Comparison of ENCODE assay signal across 8 mouse cellular contexts in the genomic region with DNA sequence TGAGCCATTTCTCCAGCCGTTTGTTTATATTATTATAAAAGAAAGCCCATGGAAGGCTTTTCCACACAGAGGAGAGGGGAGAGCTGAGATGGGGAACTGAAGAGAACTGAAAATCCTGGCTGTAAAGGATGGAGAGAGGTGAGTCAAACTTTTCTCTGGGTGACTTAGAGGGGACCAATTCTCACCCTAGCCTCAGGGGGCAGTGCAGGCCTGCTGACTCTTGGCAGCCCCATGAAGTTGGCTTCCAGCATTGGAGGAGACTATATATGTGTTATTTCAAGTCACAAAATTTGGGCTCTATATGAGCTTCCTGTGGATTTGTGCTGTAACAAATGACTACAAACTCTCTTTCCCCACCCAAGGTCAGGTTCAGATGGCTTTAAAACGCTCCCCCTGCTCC. TPM values are rescaled to one million over a fixed set of nuclear protein-coding genes. Genes with fewer than 3 reads are reported as not detected.
DNase-seq lines count a peak whose midpoint lies in the region; ATAC-seq and TF ChIP-seq lines count a peak whose summit lies in the region.
"Had no signal": no experiment of that assay in that cellular context is flagged by ENCODE, and none has a peak within 500 bp of the region (broad histone marks: within the 10 kb centered on the region; RNA-seq: fewer than 3 reads in every experiment).

No protein-coding gene starts in this region.

- H3K4me1 ChIP-seq in intestine, embryonic 14.5 days (replicated peaks; ENCODE audit: control insufficient read depth, insufficient read depth, low read length): no peaks in the 10 kb centered on the region
- H3K4me1 ChIP-seq in intestine, embryonic 15.5 days (replicated peaks): no peaks in the 10 kb centered on the region
- no peaks in the 10 kb centered on the region for H3K4me1 ChIP-seq in neural tube, embryonic 15.5 days
- no peaks in the 10 kb centered on the region for H3K4me1 ChIP-seq in stomach, postnatal 0 days (replicated peaks; ENCODE audit: control insufficient read depth, insufficient read depth)

- H3K36me3 ChIP-seq in intestine, embryonic 14.5 days (ENCODE audit: control insufficient read depth, insufficient read depth, low read length): no peaks in the 10 kb centered on the region
- H3K36me3 ChIP-seq in intestine, embryonic 15.5 days: no peaks in the 10 kb centered on the region
- peaks cover 3% of the 10 kb centered on the region; the same call in 1 of the 2 replicates for H3K36me3 ChIP-seq in neural tube, embryonic 15.5 days
- H3K36me3 ChIP-seq in stomach, postnatal 0 days (ENCODE audit: control insufficient read depth, insufficient read depth, low read length): no peaks in the 10 kb centered on the region

- no peak for TF ChIP-seq EP300 in stomach, postnatal 0 days (optimal IDR thresholded peaks at IDR 0.05)

- H3K9ac ChIP-seq in intestine, embryonic 14.5 days (ENCODE audit: low read length): no peak overlapping the region
- H3K9ac ChIP-seq in intestine, embryonic 15.5 days: no peak overlapping the region
- H3K9ac ChIP-seq in neural tube, embryonic 15.5 days (replicated peaks): no peak overlapping the region
- H3K9ac ChIP-seq in stomach, postnatal 0 days (ENCODE audit: low read length): no peak overlapping the region

- peak; percentile 48 for DNase-seq in intestine, embryonic 14.5 days (ENCODE audit: low spot score)
- DNase-seq in neural tube, embryonic 10.5 days (ENCODE audit: extremely low spot score, low spot score): peak; percentile 11
- DNase-seq in brain, embryonic 14.5 days (ENCODE audit: low read depth): no peak
- peak; percentile 41 for DNase-seq in stomach, postnatal 0 days (ENCODE audit: low spot score)

- H3K27ac ChIP-seq in intestine, embryonic 14.5 days (ENCODE audit: low read depth): no peak overlapping the region
- H3K27ac ChIP-seq in intestine, embryonic 15.5 days: no peak overlapping the region
- no peak overlapping the region for H3K27ac ChIP-seq in neural tube, embryonic 15.5 days (replicated peaks)
- H3K27ac ChIP-seq in stomach, postnatal 0 days (replicated peaks): no peak overlapping the region

- no peak for ATAC-seq in intestine, embryonic 14.5 days (replicated peaks; ENCODE audit: low FRiP score, low TSS enrichment, low read depth)
- ATAC-seq in intestine, embryonic 15.5 days: no peak
- ATAC-seq in neural tube, embryonic 15.5 days (ENCODE audit: low FRiP score): no peak
- no peak for ATAC-seq in stomach, postnatal 0 days (ENCODE audit: low FRiP score, low TSS enrichment)
- ATAC-seq in activated CD4-positive, CD25-positive, alpha-beta regulatory T cell, adult 4 months: no peak

- TF ChIP-seq POLR2A in brain, embryonic 14.5 days (IDR thresholded peaks at IDR 0.05; ENCODE audit: borderline replicate concordance, extremely low read depth, insufficient read depth, insufficient read length, poor library complexity, severe bottlenecking): no peak

- no peak overlapping the region for H3K4me2 ChIP-seq in intestine, embryonic 14.5 days (ENCODE audit: low read length)
- H3K4me2 ChIP-seq in intestine, embryonic 15.5 days (replicated peaks): no peak overlapping the region
- H3K4me2 ChIP-seq in neural tube, embryonic 15.5 days: no peak overlapping the region
- no peak overlapping the region for H3K4me2 ChIP-seq in stomach, postnatal 0 days (replicated peaks; ENCODE audit: low read depth)
- H3K4me2 ChIP-seq: heart, embryonic 11.5 days had no signal

- H3K4me3 ChIP-seq in intestine, embryonic 14.5 days (ENCODE audit: low read depth, low read length): no peak overlapping the region
- no peak overlapping the region for H3K4me3 ChIP-seq in intestine, embryonic 15.5 days (replicated peaks)
- no peak overlapping the region for H3K4me3 ChIP-seq in neural tube, embryonic 15.5 days (replicated peaks)
- no peak overlapping the region for H3K4me3 ChIP-seq in stomach, postnatal 0 days (ENCODE audit: low read depth, low read length)

- peaks cover 4% of the 10 kb centered on the region; the same call in 1 of the 2 replicates for H3K9me3 ChIP-seq in intestine, embryonic 14.5 days (ENCODE audit: control insufficient read depth, low read length)
- no peaks in the 10 kb centered on the region for H3K9me3 ChIP-seq in intestine, embryonic 15.5 days
- H3K9me3 ChIP-seq in neural tube, embryonic 15.5 days (replicated peaks): no peaks in the 10 kb centered on the region
- no peaks in the 10 kb centered on the region for H3K9me3 ChIP-seq in stomach, postnatal 0 days (ENCODE audit: control insufficient read depth, low read length)

- H3K27me3 ChIP-seq in intestine, embryonic 14.5 days (replicated peaks; ENCODE audit: control insufficient read depth, insufficient read depth, low read length): no peaks in the 10 kb centered on the region
- no peaks in the 10 kb centered on the region for H3K27me3 ChIP-seq in intestine, embryonic 15.5 days (replicated peaks)
- H3K27me3 ChIP-seq in neural tube, embryonic 15.5 days (replicated peaks): no peaks in the 10 kb centered on the region
- no peaks in the 10 kb centered on the region for H3K27me3 ChIP-seq in stomach, postnatal 0 days (ENCODE audit: control insufficient read depth, insufficient read depth, low read length)

- TF ChIP-seq CTCF in brain, embryonic 14.5 days (IDR thresholded peaks at IDR 0.05; ENCODE audit: borderline replicate concordance, extremely low read depth, insufficient read depth, insufficient read length): peak; percentile 37; the same call in 1 of the 2 replicates
- TF ChIP-seq CTCF in stomach, postnatal 0 days (IDR thresholded peaks at IDR 0.05; ENCODE audit: low read depth): peak; percentile 73

- 76% methylated on average over 2 of the region's 2 CpGs for WGBS in intestine, embryonic 14.5 days
- 66% methylated on average over 2 of the region's 2 CpGs for WGBS in intestine, embryonic 15.5 days
- 75% methylated on average over 2 of the region's 2 CpGs for WGBS in neural tube, embryonic 15.5 days
- 60% methylated on average over 2 of the region's 2 CpGs for WGBS in stomach, postnatal 0 days

RNA-seq across cellular contexts. Expression of gene Sdc1, which starts 8.5 kb away (rescaled TPM):
- 93.8 and 96.9 TPM in 2 replicates for polyA plus RNA-seq in intestine, embryonic 14.5 days (2014; fragmentation: Nextera tagmentation; extraction: Ambion mirVana)
- polyA plus RNA-seq in intestine, embryonic 15.5 days (2015; fragmentation: Nextera tagmentation; extraction: Ambion mirVana): 101 and 106 TPM in 2 replicates
- 15.0 and 26.1 TPM in 2 replicates for polyA plus RNA-seq in neural tube, embryonic 15.5 days (2015; fragmentation: Nextera tagmentation; extraction: Ambion mirVana)
- 34.5 and 35.6 TPM in 2 replicates for polyA plus RNA-seq in brain, embryonic 14.5 days (2012; rRNA removed)
- 175 and 194 TPM in 2 replicates for polyA plus RNA-seq in stomach, postnatal 0 days (2015; fragmentation: Nextera tagmentation; extraction: Ambion mirVana)
- polyA plus RNA-seq in activated CD4-positive, CD25-positive, alpha-beta regulatory T cell, adult 4 months (2017; shearing (Covaris generic)): under 1 TPM in 1 of 2 experiments, not detected in 1; 0.32 TPM

Comparison
In these comparisons a context has a peak if more than half of its experiments do, and no peak if none do; other contexts are left out.
1. RNA of gene Sdc1, which starts 8.5 kb away (polyA plus RNA-seq): 175 to 194 TPM in stomach, postnatal 0 days, 101 to 106 TPM in intestine, embryonic 15.5 days, 93.8 to 96.9 TPM in intestine, embryonic 14.5 days, 34.5 to 35.6 TPM in brain, embryonic 14.5 days and 15.0 to 26.1 TPM in neural tube, embryonic 15.5 days; 0.32 TPM in activated CD4-positive, CD25-positive, alpha-beta regulatory T cell, adult 4 months; every median in the first group is over 10 times any median in the second.